Mouse (Mus musculus) bone marrow, adult 2 months (tissue): ENCODE data around the gene Ier2. TPM values are rescaled to one million over a fixed set of nuclear protein-coding genes. Genes with fewer than 3 reads are reported as not detected.
A peak's percentile ranks its signal among the peaks of the same experiment; 100 is the strongest.
"Not testable (repeated sequence)": the region's sequence is repeated elsewhere in the genome, so short reads cannot be mapped to it uniquely, and the experiment has no call there.

Experiments
- H3K27ac ChIP-seq: fragments of 200-500 bp; 2 replicates; pipeline ENCODE4 v1.5.1; 2012; ENCODE audit warnings: low read depth, mild to moderate bottlenecking, control low read depth, inconsistent platforms, low read length; ENCODE audit not compliant: control insufficient read depth, poor library complexity, insufficient read depth
- H3K4me1 ChIP-seq: fragments of 200-500 bp; 2 replicates; pipeline ENCODE4 v1.6.1; 2011; ENCODE audit warnings: low read length; ENCODE audit not compliant: control insufficient read depth, insufficient read depth
- H3K4me3 ChIP-seq: fragments of 200-500 bp; replicated peaks from 2 replicates; pipeline ENCODE3; 2011; ENCODE audit warnings: mild to moderate bottlenecking, low read depth, low read length, control low read depth; ENCODE audit not compliant: control insufficient read depth
- CTCF ChIP-seq: fragments of 200-500 bp; IDR thresholded peaks from 2 replicates; pipeline ENCODE4 v1.5.1; 2011; ENCODE audit warnings: low read length, control low read depth; ENCODE audit not compliant: control insufficient read depth, insufficient read depth
- POLR2A ChIP-seq: fragments of 200-500 bp; IDR thresholded peaks from 2 replicates; pipeline ENCODE4 v1.6.1; 2011; ENCODE audit warnings: low read depth, mild to moderate bottlenecking, control low read depth, low read length, borderline replicate concordance; ENCODE audit not compliant: control insufficient read depth
- WGBS: fragments of 180-500 bp; shearing (Covaris S2); methylation state at CpG from one replicate; pipeline ENCODE4 v1.1.7; 2018; 5-methylcytosine and 5-hydroxymethylcytosine counted together
- polyA plus RNA-seq: library from polyadenylated mRNA; stranded (reverse); fragments of >200 nt; gene quantifications from 2 replicates; pipeline ENCODE4 v1.2.4, GENCODE M21; 2011; ENCODE audit warnings: low replicate concordance; ENCODE audit not compliant: missing spikeins, insufficient read depth, insufficient read length

Ier2 gene
- polyA plus RNA-seq, 1 experiment: 49.9 TPM

DNA sequence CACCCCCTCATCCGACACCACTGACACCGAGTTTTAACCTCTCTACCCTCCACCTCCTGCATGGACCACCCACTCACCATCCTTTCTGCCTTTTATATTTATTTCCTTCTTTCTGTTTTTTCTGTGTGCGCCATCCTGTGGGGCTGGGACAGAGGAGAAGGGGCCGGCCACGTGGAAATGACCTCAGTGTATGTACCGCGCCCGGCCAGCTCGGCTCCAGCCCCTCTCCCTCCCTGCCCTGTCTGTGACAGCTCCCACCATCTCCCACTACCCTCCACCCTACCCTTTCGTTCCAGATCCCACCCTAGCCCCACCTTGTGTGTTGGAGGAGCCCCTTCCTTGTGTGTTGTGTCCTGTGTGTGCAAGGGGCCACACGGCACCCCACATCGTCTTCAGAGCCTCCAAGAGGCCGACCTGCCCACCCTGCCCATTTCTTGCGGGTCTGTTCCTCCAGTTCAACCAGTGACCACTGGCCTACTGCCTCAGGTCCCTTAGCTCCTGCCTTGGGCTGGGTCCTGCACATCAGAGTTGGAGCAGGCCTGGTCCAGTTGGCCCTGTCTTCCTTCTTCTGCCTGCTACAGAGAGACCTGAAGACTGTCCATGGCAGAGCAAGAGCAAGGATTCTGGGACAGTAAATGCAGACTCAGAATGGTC is 27.1 kb downstream of the Ier2 start:
- TF ChIP-seq CTCF (no peak), POLR2A (no peak)
- Histone ChIP-seq H3K27ac (no peak overlapping the region), H3K4me1 (no peaks in the 10 kb centered on the region), H3K4me3 (no peak overlapping the region)
- WGBS: 86% methylated on average over 14 of the region's 14 CpGs

DNA sequence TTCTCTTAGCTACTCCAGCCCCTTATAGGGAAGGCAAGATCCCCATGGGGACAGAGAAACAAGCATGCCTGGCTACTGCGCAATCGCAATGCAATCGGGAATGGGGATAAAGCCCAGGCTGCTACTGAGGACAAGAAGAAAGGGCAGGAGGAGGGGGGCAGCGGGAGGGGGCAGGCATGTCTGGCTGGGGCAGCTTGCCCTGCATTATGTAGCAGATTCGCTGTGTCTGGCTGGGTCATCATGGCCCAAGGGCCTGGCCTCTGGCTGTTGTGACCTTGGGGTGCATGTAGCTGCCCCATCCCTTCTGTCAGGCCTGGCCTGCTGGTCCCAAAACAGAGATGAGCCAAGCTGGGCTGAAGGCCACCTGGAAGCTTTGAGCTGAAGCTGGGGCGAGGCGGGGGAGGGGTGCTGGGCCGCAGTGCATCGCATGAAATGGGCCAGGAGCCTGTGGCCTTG is 27.8 kb downstream of the Ier2 start:
- Histone ChIP-seq H3K27ac (no peak overlapping the region), H3K4me3 (no peak overlapping the region), H3K4me1 (no peaks in the 10 kb centered on the region)
- 79% methylated on average over 9 of the region's 9 CpGs for WGBS
- TF ChIP-seq CTCF: no peak
- TF ChIP-seq POLR2A: no peak; the same call in 1 of the 2 replicates

DNA sequence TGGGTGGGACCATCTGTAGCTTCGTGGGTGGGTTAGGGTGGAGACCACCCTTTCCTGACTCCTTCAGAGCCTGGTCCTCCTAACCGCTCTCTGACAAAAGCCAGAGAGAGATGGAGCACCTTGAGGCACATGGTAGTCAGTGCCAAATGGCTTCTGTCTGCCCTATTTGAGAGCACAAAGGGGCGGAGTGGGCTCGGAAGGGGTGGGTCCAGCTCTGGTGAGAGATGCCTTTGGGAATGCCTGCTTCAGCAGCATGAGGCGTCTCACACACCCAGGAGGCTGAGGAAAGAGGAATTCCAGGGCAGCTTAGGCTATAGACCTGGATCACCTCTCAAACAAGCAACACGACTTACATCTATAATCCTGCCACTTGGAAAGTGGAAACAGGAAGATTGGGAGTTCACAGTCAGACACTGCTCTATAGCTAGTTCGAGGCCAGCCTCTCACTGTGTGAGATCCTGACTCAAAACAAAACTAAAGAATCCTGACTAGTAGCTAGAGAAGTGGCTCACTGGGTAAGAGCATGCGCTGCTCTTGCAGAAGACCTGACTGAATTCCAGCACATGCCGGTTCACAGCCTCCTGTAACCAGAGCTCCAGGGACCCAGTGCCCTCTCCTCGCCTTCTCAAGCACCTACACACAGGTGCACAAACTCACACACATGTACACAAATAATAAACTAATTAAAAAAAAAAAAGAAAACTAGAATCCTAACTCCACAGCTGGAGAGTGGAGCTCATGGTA is 28.6 kb downstream of the Ier2 start:
- TF ChIP-seq POLR2A: no peak
- no peak for TF ChIP-seq CTCF
- H3K4me3 ChIP-seq: no peak overlapping the region
- H3K4me1 ChIP-seq: no peaks in the 10 kb centered on the region
- 77% methylated on average over 10 of the region's 10 CpGs for WGBS
- H3K27ac ChIP-seq: no peak overlapping the region

DNA sequence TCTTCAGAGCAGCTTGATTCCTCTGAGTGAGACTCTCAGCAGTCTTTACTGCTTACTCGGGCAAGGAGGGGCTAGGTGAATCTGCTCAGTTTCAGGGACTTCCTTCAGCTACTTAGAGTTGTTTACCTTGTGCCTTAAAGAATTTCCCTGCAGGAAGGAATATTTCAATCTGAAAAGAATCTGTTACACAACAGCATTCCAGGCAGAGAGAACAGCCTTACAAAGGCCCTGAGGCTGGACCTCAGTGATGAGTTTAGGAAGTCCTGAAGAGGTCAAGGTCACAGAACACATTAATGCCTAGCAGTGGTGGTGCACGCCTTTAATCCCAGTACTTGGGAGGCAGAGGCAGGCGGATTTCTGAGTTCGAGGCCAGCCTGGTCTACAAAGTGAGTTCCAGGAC is 30.8 kb downstream of the Ier2 start:
- TF ChIP-seq CTCF: no peak
- TF ChIP-seq POLR2A: no peak
- WGBS: 89% methylated on average over 4 of the region's 4 CpGs
- Histone ChIP-seq H3K4me1 (no peaks in the 10 kb centered on the region), H3K27ac (no peak overlapping the region), H3K4me3 (no peak overlapping the region)

DNA sequence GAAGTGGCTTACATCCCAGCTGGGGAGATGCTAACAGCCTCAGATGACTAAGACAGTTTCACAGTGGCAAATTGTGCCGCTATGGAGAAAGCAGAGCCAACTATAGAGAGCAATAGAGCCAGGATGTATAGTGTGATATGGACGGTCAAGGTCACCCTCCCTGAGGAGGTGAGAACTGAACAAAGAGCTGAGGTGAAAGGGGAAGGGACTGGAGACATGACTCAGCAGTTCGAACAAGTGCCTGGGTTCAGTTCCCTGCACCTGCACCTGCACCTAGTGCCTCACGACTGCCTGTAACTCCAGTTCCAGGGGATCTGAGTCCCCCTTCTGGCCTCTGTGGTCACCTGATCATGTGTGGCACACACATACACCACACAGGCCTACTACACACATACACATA is 32.5 kb downstream of the Ier2 start:
- 64% methylated on average over 4 of the region's 4 CpGs for WGBS
- no peak for TF ChIP-seq POLR2A
- TF ChIP-seq CTCF: no peak
- Histone ChIP-seq H3K27ac (no peak overlapping the region), H3K4me1 (no peaks in the 10 kb centered on the region), H3K4me3 (no peak overlapping the region)

DNA sequence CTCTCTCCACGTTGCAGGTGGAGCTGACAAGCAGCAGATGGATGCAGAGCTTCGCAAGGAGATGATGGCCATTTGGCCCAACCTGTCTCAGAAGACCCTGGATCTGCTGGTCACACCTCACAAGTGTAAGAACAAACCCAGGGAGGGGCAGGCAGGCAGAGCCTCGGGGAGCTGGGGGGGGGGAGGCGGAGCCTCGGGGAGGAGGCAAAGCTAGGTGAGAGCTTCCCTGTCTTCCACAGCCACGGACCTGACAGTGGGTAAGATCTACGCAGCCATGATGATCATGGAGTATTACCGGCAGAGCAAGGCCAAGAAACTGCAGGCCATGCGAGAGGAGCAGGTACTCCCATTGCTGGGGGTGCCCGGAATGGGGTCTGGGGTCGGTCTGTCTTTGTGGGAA is 33.1 kb downstream of the Ier2 start:
- 78% methylated on average over 11 of the region's 11 CpGs for WGBS
- Histone ChIP-seq H3K4me1 (no peaks in the 10 kb centered on the region), H3K4me3 (no peak overlapping the region), H3K27ac (no peak overlapping the region)
- no peak for TF ChIP-seq POLR2A

DNA sequence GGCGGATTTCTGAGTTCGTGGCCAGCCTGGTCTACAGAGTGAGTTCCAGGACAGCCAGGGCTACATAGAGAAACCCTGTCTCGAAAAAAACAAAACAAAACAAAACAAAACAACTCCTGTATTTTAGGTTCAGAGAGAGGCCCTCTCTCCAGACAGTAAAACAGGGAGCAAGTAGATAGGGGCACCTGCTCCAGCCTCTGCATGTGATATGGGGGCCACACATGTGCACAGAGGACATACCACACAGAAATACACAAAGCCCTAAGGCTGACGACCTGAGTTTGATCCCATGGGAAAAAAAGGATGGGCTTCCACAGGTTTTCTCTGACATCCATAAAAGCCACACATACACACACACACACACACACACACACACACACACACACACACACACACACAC is 39.2 kb downstream of the Ier2 start:
- H3K4me3 ChIP-seq, H3K27ac ChIP-seq: not testable (repeated sequence)
- WGBS: 76% methylated on average over 4 of the region's 4 CpGs

DNA sequence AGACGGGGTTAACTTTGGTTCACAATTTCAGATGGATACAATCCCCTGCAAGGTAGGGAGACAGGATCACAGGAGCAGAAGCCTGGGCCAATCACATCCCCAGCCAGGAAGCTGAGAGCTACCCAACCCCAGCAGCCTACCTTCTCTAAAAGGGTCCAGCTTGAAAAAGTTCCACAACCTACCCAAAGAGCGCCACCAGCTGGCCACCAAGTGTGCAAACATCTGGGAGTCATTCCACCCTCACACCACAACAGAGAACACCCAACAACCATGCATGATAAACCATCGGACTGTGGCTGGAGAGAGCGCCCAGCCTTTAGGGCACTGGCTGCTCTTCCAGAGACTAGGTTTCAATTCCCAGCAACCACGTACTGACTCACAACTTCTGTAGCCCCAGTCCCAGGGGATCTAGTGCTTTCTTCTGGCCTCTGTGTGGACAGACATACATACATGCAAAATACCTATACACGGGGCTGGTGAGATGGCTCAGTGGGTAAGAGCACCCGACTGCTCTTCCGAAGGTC is 41.5 kb downstream of the Ier2 start:
- no peak overlapping the region for H3K27ac ChIP-seq
- H3K4me3 ChIP-seq: no peak overlapping the region
- WGBS: 75% methylated on average over 8 of the region's 8 CpGs

More for the DNA sequence above, 39.2 kb downstream of the Ier2 start:
- not testable (repeated sequence) for H3K4me1 ChIP-seq

More for the DNA sequence above, 41.5 kb downstream of the Ier2 start:
- TF ChIP-seq CTCF (0 out of 2 replicates have a peak, but pooled peaks have one; percentile 29), POLR2A (no peak)
- H3K4me1 ChIP-seq: no peaks in the 10 kb centered on the region; the same call in 1 of the 2 replicates
